Mouse (Mus musculus) frontal cortex, postnatal 36 days (tissue): Measurements from ENCODE around the gene Muc3.
"Not testable (repeated sequence)": the region's sequence is repeated elsewhere in the genome, so short reads cannot be mapped to it uniquely, and the experiment has no call there.

Experiments
- DNase-seq, 2 experiments: peaks; one replicate each; pipeline ENCODE4 v3.0.0; 2022; ENCODE audit warnings: low spot score in 2 of 2

The Muc3 gene

GRCm38 (mm10) chr5:137149272-137149882 lies at the start of gene Muc3:
Gene Muc3 (minus strand): TSS chr5:137149322.
- DNase-seq = not testable (repeated sequence)

- DNase-seq = no peak
These were observed 45.5 kb upstream of the Muc3 start for GRCm38 (mm10) chr5:137194488-137195120.

- DNase-seq = no peak
These were observed 44.3 kb upstream of the Muc3 start for GRCm38 (mm10) chr5:137193279-137193952.

GRCm38 (mm10) chr5:137189326-137189725 lies 40.2 kb upstream of the Muc3 start:
- DNase-seq = peak in 1 of 2 experiments; percentile 6

GRCm38 (mm10) chr5:137185362-137185761 lies 36.2 kb upstream of the Muc3 start:
- peak in 1 of 2 experiments; percentile 27 for DNase-seq

- peak; percentile 12 to 37 for DNase-seq
These were observed 30.7 kb upstream of the Muc3 start for GRCm38 (mm10) chr5:137179646-137180374.

- no peak for DNase-seq
These were observed 24.8 kb upstream of the Muc3 start for GRCm38 (mm10) chr5:137173967-137174366.

GRCm38 (mm10) chr5:137172591-137172990 lies 23.5 kb upstream of the Muc3 start:
- no peak for DNase-seq

GRCm38 (mm10) chr5:137171478-137171877 lies 22.4 kb upstream of the Muc3 start:
- DNase-seq = no peak

GRCm38 (mm10) chr5:137170836-137171380 lies 21.8 kb upstream of the Muc3 start:
- no peak for DNase-seq

GRCm38 (mm10) chr5:137167539-137167938 lies 18.4 kb upstream of the Muc3 start:
- DNase-seq = no peak

- no peak for DNase-seq
These were observed 16.9 kb upstream of the Muc3 start for GRCm38 (mm10) chr5:137166012-137166411.

- no peak for DNase-seq
These were observed 12.7 kb upstream of the Muc3 start for GRCm38 (mm10) chr5:137161853-137162252.

GRCm38 (mm10) chr5:137159461-137159860 lies 10.3 kb upstream of the Muc3 start:
- peak in 1 of 2 experiments; percentile 7 for DNase-seq

GRCm38 (mm10) chr5:137153289-137153688 lies 4.2 kb upstream of the Muc3 start:
- DNase-seq = no peak

- no peak for DNase-seq
These were observed 3.5 kb upstream of the Muc3 start for GRCm38 (mm10) chr5:137152623-137153022.

- DNase-seq = no peak
These were observed 8.3 kb downstream of the Muc3 start for GRCm38 (mm10) chr5:137140836-137141235.

GRCm38 (mm10) chr5:137138977-137139376 lies 10.1 kb downstream of the Muc3 start:
- no peak for DNase-seq

GRCm38 (mm10) chr5:137134959-137135358 lies 14.2 kb downstream of the Muc3 start:
- DNase-seq = no peak

GRCm38 (mm10) chr5:137131490-137131889 lies 17.6 kb downstream of the Muc3 start:
- peak; percentile 44 to 56 for DNase-seq

GRCm38 (mm10) chr5:137129281-137129680 lies 19.8 kb downstream of the Muc3 start:
- DNase-seq = no peak

GRCm38 (mm10) chr5:137123516-137123915 lies 25.6 kb downstream of the Muc3 start:
- no peak for DNase-seq
